Mouse (Mus musculus) hindbrain, embryonic 11.5 days (tissue): Measurements from ENCODE around the gene Oxa1l. TPM values are rescaled to one million over a fixed set of nuclear protein-coding genes. Genes with fewer than 3 reads are reported as not detected.
A peak's percentile ranks its signal among the peaks of the same experiment; 100 is the strongest.

Experiments
- ATAC-seq: fragments of 200-750 bp; cut with Nextera tagmentation; 2 replicates; pipeline ENCODE4 v1.8.0; 2017; ENCODE audit warnings: mild to moderate bottlenecking, moderate TSS enrichment, moderate library complexity; ENCODE audit not compliant: low FRiP score
- DNase-seq: peaks from one replicate; pipeline ENCODE4 v3.0.0-alpha.2; 2015; ENCODE audit warnings: low spot score
- H3K27ac ChIP-seq: fragments of 300-500 bp; sonication (generic); 2 replicates; pipeline ENCODE4 v1.5.1; 2014; ENCODE audit warnings: mild to moderate bottlenecking, low read depth, low read length
- H3K27me3 ChIP-seq: fragments of 300-500 bp; sonication (generic); 2 replicates; pipeline ENCODE4 v1.6.1; 2014; ENCODE audit warnings: mild to moderate bottlenecking, low read length, moderate library complexity, mixed read lengths; ENCODE audit not compliant: control insufficient read depth, insufficient read depth
- H3K36me3 ChIP-seq: fragments of 300-500 bp; sonication (generic); 2 replicates; pipeline ENCODE4 v1.6.1; 2014; ENCODE audit warnings: mild to moderate bottlenecking, low read length, moderate library complexity, mixed read lengths; ENCODE audit not compliant: control insufficient read depth, insufficient read depth
- H3K4me1 ChIP-seq: fragments of 300-500 bp; sonication (generic); replicated peaks from 2 replicates; pipeline ENCODE4 v1.6.1; 2014; ENCODE audit warnings: low read length, mixed read lengths; ENCODE audit not compliant: control insufficient read depth, insufficient read depth
- H3K4me2 ChIP-seq: fragments of 300-500 bp; sonication (generic); replicated peaks from 2 replicates; pipeline ENCODE4 v1.6.1; 2014; ENCODE audit warnings: mild to moderate bottlenecking, low read depth, low read length
- H3K4me3 ChIP-seq: fragments of 300-500 bp; sonication (generic); 2 replicates; pipeline ENCODE4 v1.5.1; 2014; ENCODE audit warnings: low read depth, low read length
- H3K9ac ChIP-seq: fragments of 300-500 bp; sonication (generic); 2 replicates; pipeline ENCODE4 v1.6.1; 2014; ENCODE audit warnings: low read depth, low read length
- H3K9me3 ChIP-seq: fragments of 300-500 bp; sonication (generic); 2 replicates; pipeline ENCODE4 v1.6.1; 2016; ENCODE audit warnings: low read length; ENCODE audit not compliant: control insufficient read depth
- WGBS: fragments of 180-500 bp; shearing (Covaris S2); extraction: QIAGEN DNeasy Blood & Tissue Kit; methylation state at CpG from one replicate; pipeline ENCODE4 v1.1.7; 2014; 5-methylcytosine and 5-hydroxymethylcytosine counted together
- polyA plus RNA-seq: library from polyadenylated mRNA; unstranded; fragments of >200 nt; fragmentation: Nextera tagmentation; extraction: Ambion mirVana; gene quantifications from 2 replicates; pipeline ENCODE4 v1.2.1, GENCODE M21; 2014

Oxa1l gene
- polyA plus RNA-seq: 46.7 and 47.2 TPM in 2 replicates

- WGBS: under 1% methylated on average over 48 of the region's 48 CpGs
- Histone ChIP-seq H3K9ac (peak within 1 kb of the TSS; percentile 88), H3K4me3 (peak within 1 kb of the TSS; percentile 93), H3K27me3 (no peaks in the 10 kb centered on the region), H3K36me3 (no peaks in the 10 kb centered on the region), H3K27ac (peak within 1 kb of the TSS; percentile 63), H3K4me1 (no peaks in the 10 kb centered on the region), H3K4me2 (peak within 1 kb of the TSS; percentile 68), H3K9me3 (no peaks in the 10 kb centered on the region)
- DNase-seq (peak; percentile 98), ATAC-seq (peak; percentile 93)
These were observed at the start of gene Oxa1l for GRCm38 (mm10) chr14:54360577-54361340. Oxa1l (plus strand) TSS chr14:54360834.

GRCm38 (mm10) chr14:54311763-54312162, 48.9 kb upstream of the Oxa1l start:
- Histone ChIP-seq H3K4me2 (no peak overlapping the region), H3K9me3 (no peaks in the 10 kb centered on the region), H3K9ac (no peak overlapping the region), H3K27me3 (no peaks in the 10 kb centered on the region), H3K36me3 (no peaks in the 10 kb centered on the region), H3K27ac (no peak overlapping the region), H3K4me3 (no peak overlapping the region), H3K4me1 (no peaks in the 10 kb centered on the region)
- no peak for DNase-seq
- no peak for ATAC-seq
- WGBS: 34% methylated on average over 3 of the region's 3 CpGs

GRCm38 (mm10) chr14:54321556-54322376, 38.9 kb upstream of the Oxa1l start:
- Histone ChIP-seq H3K4me3 (no peak overlapping the region), H3K27ac (no peak overlapping the region), H3K4me2 (no peak overlapping the region), H3K36me3 (no peaks in the 10 kb centered on the region), H3K27me3 (no peaks in the 10 kb centered on the region), H3K9me3 (no peaks in the 10 kb centered on the region), H3K9ac (no peak overlapping the region), H3K4me1 (no peaks in the 10 kb centered on the region)
- WGBS: 63% methylated on average over 18 of the region's 18 CpGs
- ATAC-seq (no peak), DNase-seq (no peak)

GRCm38 (mm10) chr14:54324486-54324885, 36.1 kb upstream of the Oxa1l start:
- H3K27ac ChIP-seq: no peak overlapping the region
- no peak for ATAC-seq
- 73% methylated on average over 5 of the region's 5 CpGs for WGBS

GRCm38 (mm10) chr14:54328548-54328947, 32.1 kb upstream of the Oxa1l start:
- Histone ChIP-seq H3K36me3 (no peaks in the 10 kb centered on the region), H3K4me2 (no peak overlapping the region), H3K27ac (no peak overlapping the region), H3K4me3 (no peak overlapping the region), H3K9me3 (no peaks in the 10 kb centered on the region), H3K27me3 (no peaks in the 10 kb centered on the region), H3K9ac (no peak overlapping the region), H3K4me1 (no peaks in the 10 kb centered on the region)
- no peak for DNase-seq
- ATAC-seq: no peak
- 85% methylated on average over 2 of the region's 2 CpGs for WGBS

More at GRCm38 (mm10) chr14:54324486-54324885, 36.1 kb upstream of the Oxa1l start:
- Histone ChIP-seq H3K4me1 (no peaks in the 10 kb centered on the region), H3K9ac (no peak overlapping the region), H3K4me2 (no peak overlapping the region), H3K36me3 (no peaks in the 10 kb centered on the region), H3K9me3 (no peaks in the 10 kb centered on the region), H3K27me3 (no peaks in the 10 kb centered on the region), H3K4me3 (no peak overlapping the region)
- DNase-seq: no peak

GRCm38 (mm10) chr14:54329201-54329600, 31.4 kb upstream of the Oxa1l start:
- ATAC-seq (no peak), DNase-seq (no peak)
- Histone ChIP-seq H3K4me3 (no peak overlapping the region), H3K27me3 (no peaks in the 10 kb centered on the region), H3K27ac (no peak overlapping the region), H3K4me1 (no peaks in the 10 kb centered on the region), H3K36me3 (no peaks in the 10 kb centered on the region), H3K9me3 (no peaks in the 10 kb centered on the region), H3K4me2 (no peak overlapping the region), H3K9ac (no peak overlapping the region)
- WGBS: 53% methylated on average over 9 of the region's 9 CpGs

- Histone ChIP-seq H3K4me1 (no peaks in the 10 kb centered on the region), H3K27ac (no peak overlapping the region), H3K4me2 (no peak overlapping the region), H3K9ac (no peak overlapping the region), H3K4me3 (no peak overlapping the region), H3K27me3 (no peaks in the 10 kb centered on the region), H3K36me3 (no peaks in the 10 kb centered on the region), H3K9me3 (no peaks in the 10 kb centered on the region)
- no peak for ATAC-seq
- 90% methylated on average over 1 of the region's 1 CpGs for WGBS
- no peak for DNase-seq
These were observed 29.5 kb upstream of the Oxa1l start for GRCm38 (mm10) chr14:54331178-54331577.

- 58% methylated on average over 5 of the region's 5 CpGs for WGBS
- Histone ChIP-seq H3K27me3 (no peaks in the 10 kb centered on the region), H3K36me3 (no peaks in the 10 kb centered on the region), H3K4me3 (no peak overlapping the region), H3K9me3 (no peaks in the 10 kb centered on the region), H3K4me1 (no peaks in the 10 kb centered on the region), H3K27ac (peak overlapping the region; percentile 31; the same call in 1 of the 2 replicates), H3K9ac (no peak overlapping the region), H3K4me2 (no peak overlapping the region)
- DNase-seq (peak; percentile 19), ATAC-seq (peak; percentile 74)
These were observed 28.2 kb upstream of the Oxa1l start for GRCm38 (mm10) chr14:54332176-54333074.
